Mouse (Mus musculus) ES-E14 (cell line): ENCODE results near the gene Hsd11b1. TPM values are rescaled to one million over a fixed set of nuclear protein-coding genes. Genes with fewer than 3 reads are reported as not detected.

Source experiments
- DNase-seq: peaks from one replicate; pipeline ENCODE4 v3.0.0-alpha.2; 2013; ENCODE audit warnings: low read depth, low spot score
- H3K27ac ChIP-seq: 2 replicates; pipeline ENCODE4 v1.5.1; 2012; ENCODE audit warnings: low read depth, mild to moderate bottlenecking, low read length, moderate library complexity, mixed read lengths; ENCODE audit not compliant: poor library complexity, insufficient read depth, severe bottlenecking
- H3K36me3 ChIP-seq: 2 replicates; pipeline ENCODE4 v1.6.1; 2012; ENCODE audit warnings: mild to moderate bottlenecking, low read length, moderate library complexity, mixed read lengths; ENCODE audit not compliant: control insufficient read depth, poor library complexity, insufficient read depth, severe bottlenecking
- H3K4me1 ChIP-seq, 2 experiments: fragments of 150-350 bp in 1 of 2; sonication (generic) in 1 of 2; 2 replicates each; pipeline ENCODE4 v1.6.1; 2012; ENCODE audit warnings: low read length in 2 of 2, mild to moderate bottlenecking in 1 of 2, mixed read lengths in 1 of 2; ENCODE audit not compliant: control insufficient read depth in 2 of 2, insufficient read depth in 2 of 2, poor library complexity in 1 of 2
- H3K4me3 ChIP-seq, 2 experiments: fragments of 150-350 bp in 1 of 2; sonication (generic) in 1 of 2; 2 replicates each; pipeline ENCODE4 v1.5.1; 2012; ENCODE audit warnings: low read length in 2 of 2, low read depth in 1 of 2, mild to moderate bottlenecking in 1 of 2, mixed read lengths in 1 of 2; ENCODE audit not compliant: insufficient read depth in 1 of 2, poor library complexity in 1 of 2, severe bottlenecking in 1 of 2
- H3K9ac ChIP-seq: 2 replicates; pipeline ENCODE4 v1.6.1; 2012; ENCODE audit warnings: low read depth, mild to moderate bottlenecking, low read length, mixed read lengths; ENCODE audit not compliant: poor library complexity, insufficient read depth, severe bottlenecking
- H3K9me3 ChIP-seq: fragments of 150-350 bp; sonication (generic); 2 replicates; pipeline ENCODE4 v1.6.1; 2012; ENCODE audit warnings: low read depth, mild to moderate bottlenecking, low read length; ENCODE audit not compliant: control insufficient read depth, insufficient read depth
- CHD2 ChIP-seq: IDR thresholded peaks from 2 replicates; pipeline ENCODE4 v1.6.1; 2014; ENCODE audit warnings: mild to moderate bottlenecking, low read depth, low read length, inconsistent platforms
- HCFC1 ChIP-seq: IDR thresholded peaks from 2 replicates; pipeline ENCODE4 v1.6.1; 2012; ENCODE audit warnings: low read length, inconsistent platforms, borderline replicate concordance; ENCODE audit not compliant: insufficient read depth
- MAFK ChIP-seq: IDR thresholded peaks from 2 replicates; pipeline ENCODE4 v1.6.1; 2014; ENCODE audit warnings: mild to moderate bottlenecking, low read depth, low read length, inconsistent platforms; ENCODE audit not compliant: insufficient read depth
- ZC3H11A ChIP-seq: IDR thresholded peaks from 2 replicates; pipeline ENCODE4 v1.6.1; 2012; ENCODE audit warnings: low read depth, mild to moderate bottlenecking, inconsistent platforms, low read length, borderline replicate concordance
- ZNF384 ChIP-seq: IDR thresholded peaks from 2 replicates; pipeline ENCODE4 v1.6.1; 2012; ENCODE audit warnings: low read depth, low read length, inconsistent platforms
- in situ Hi-C, 2 experiments: fragments of 600-800 bp; cut with MboI; formaldehyde crosslinking; loops; one replicate each; pipeline ENCODE4 v1.15.1; 2025; ENCODE audit warnings: low sequenced_read_pairs in 2 of 2, inconsistent platforms in 1 of 2; ENCODE audit not compliant: unreplicated experiment in 2 of 2
- total RNA-seq: library from RNA; depleted of rRNA; stranded (reverse); fragments of 300-350 nt; gene quantifications from 2 replicates; pipeline ENCODE4 v1.2.3, GENCODE M21; 2012

Hsd11b1 gene
- total RNA-seq, 1 experiment = 0.18 TPM

GRCm38 (mm10) chr1:193197494-193198205 lies 66.2 kb downstream of the Hsd11b1 start:
- Histone ChIP-seq H3K36me3 (no peaks in the 10 kb centered on the region), H3K4me1 (no peaks in the 10 kb centered on the region), H3K27ac (no peak overlapping the region), H3K9ac (no peak overlapping the region), H3K4me3 (no peak overlapping the region), H3K9me3 (no peaks in the 10 kb centered on the region)
- DNase-seq = no peak
- in situ Hi-C loops = no loop called here
- TF ChIP-seq HCFC1 = no peak
- no peak for TF ChIP-seq CHD2
- TF ChIP-seq ZC3H11A = no peak
- no peak for TF ChIP-seq MAFK
- TF ChIP-seq ZNF384 = no peak

DNA sequence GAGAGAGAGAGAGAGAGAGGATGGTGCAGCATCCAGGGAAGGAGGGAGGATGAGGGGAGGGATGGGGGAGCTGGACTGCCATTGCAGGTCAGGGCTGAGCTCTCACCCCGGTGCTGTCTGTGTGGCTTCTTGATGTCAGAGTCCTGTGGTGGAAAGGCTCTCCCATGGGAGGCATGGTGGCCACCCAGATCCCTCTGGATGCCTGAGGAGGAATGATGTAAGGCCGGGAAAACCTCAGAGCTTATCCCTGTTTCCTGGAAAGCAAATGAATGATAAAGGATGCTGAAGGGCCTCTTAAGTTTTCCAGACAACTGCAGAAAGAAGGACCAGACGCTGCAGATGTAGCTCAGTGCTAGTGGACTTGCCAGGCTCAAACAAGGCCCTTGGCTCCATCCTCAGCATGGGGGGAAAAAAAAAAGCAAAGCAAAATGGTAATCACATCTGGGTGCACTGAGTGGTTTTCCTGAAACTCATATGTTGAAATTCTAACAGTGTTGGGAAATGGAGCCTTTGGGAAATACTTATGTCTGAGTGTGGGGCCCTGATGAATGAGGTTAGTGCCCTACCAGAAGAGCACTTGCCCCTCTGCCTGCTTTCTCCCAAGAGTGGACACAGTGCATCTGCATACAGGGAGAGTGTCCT lies 68.6 kb downstream of the Hsd11b1 start:
- in situ Hi-C loops = no loop called here
- Histone ChIP-seq H3K9ac (no peak overlapping the region), H3K4me3 (no peak overlapping the region), H3K36me3 (no peaks in the 10 kb centered on the region), H3K9me3 (no peaks in the 10 kb centered on the region), H3K4me1 (no peaks in the 10 kb centered on the region), H3K27ac (no peak overlapping the region)
- TF ChIP-seq ZNF384 (no peak), ZC3H11A (no peak), MAFK (no peak), HCFC1 (no peak), CHD2 (no peak)
- no peak for DNase-seq

- DNase-seq = no peak
- Histone ChIP-seq H3K36me3 (no peaks in the 10 kb centered on the region), H3K4me3 (no peak overlapping the region), H3K9me3 (no peaks in the 10 kb centered on the region), H3K27ac (no peak overlapping the region), H3K9ac (no peak overlapping the region), H3K4me1 (no peaks in the 10 kb centered on the region)
- TF ChIP-seq CHD2 (no peak), MAFK (no peak), ZNF384 (no peak), ZC3H11A (no peak), HCFC1 (no peak)
- in situ Hi-C loops = no loop called here
Measured at GRCm38 (mm10) chr1:193194416-193195140, 69.3 kb downstream of the Hsd11b1 start.

GRCm38 (mm10) chr1:193191675-193192283 lies 72.1 kb downstream of the Hsd11b1 start:
- DNase-seq = no peak
- Histone ChIP-seq H3K36me3 (no peaks in the 10 kb centered on the region), H3K9me3 (no peaks in the 10 kb centered on the region), H3K9ac (no peak overlapping the region), H3K4me3 (no peak overlapping the region), H3K27ac (no peak overlapping the region), H3K4me1 (no peaks in the 10 kb centered on the region)
- TF ChIP-seq ZNF384 (no peak), MAFK (no peak), CHD2 (no peak)
- in situ Hi-C loops = no loop called here
